Mouse (Mus musculus) liver, embryonic 14.5 days (tissue): ENCODE results near the gene Hdac4. TPM values are rescaled to one million over a fixed set of nuclear protein-coding genes. Genes with fewer than 3 reads are reported as not detected.
A peak's percentile ranks its signal among the peaks of the same experiment; 100 is the strongest.

Experiments used
- ATAC-seq: fragments of 200-750 bp; cut with Nextera tagmentation; 2 replicates; pipeline ENCODE4 v1.8.0; 2017; ENCODE audit warnings: moderate number of reproducible peaks, mild to moderate bottlenecking, moderate library complexity; ENCODE audit not compliant: insufficient read depth
- DNase-seq, 3 experiments: peaks; one replicate each; pipeline ENCODE4 v3.0.0-alpha.2; 2012 to 2013; ENCODE audit warnings: low read depth in 3 of 3, low spot score in 3 of 3
- H3K27ac ChIP-seq: fragments of 300-500 bp; sonication (generic); 2 replicates; pipeline ENCODE4 v1.5.1; 2014; ENCODE audit warnings: moderate library complexity, mild to moderate bottlenecking, control low read depth, inconsistent platforms
- H3K27me3 ChIP-seq: fragments of 300-500 bp; sonication (generic); 2 replicates; pipeline ENCODE4 v1.6.1; 2014; ENCODE audit warnings: mild to moderate bottlenecking, low read length, moderate library complexity; ENCODE audit not compliant: control insufficient read depth, insufficient read depth
- H3K36me3 ChIP-seq: fragments of 300-500 bp; sonication (generic); replicated peaks from 2 replicates; pipeline ENCODE4 v1.6.1; 2014; ENCODE audit warnings: low read depth; ENCODE audit not compliant: control insufficient read depth, insufficient read depth
- H3K4me1 ChIP-seq, 2 experiments: fragments of 200-500 bp in 1 of 2; fragments of 300-500 bp in 1 of 2; sonication (generic) in 1 of 2; replicated peaks; 2 replicates each; pipeline ENCODE4 v1.6.1; 2012 to 2014; ENCODE audit warnings: antibody characterized with exemption in 1 of 2, inconsistent platforms in 1 of 2, low read length in 1 of 2; ENCODE audit not compliant: control insufficient read depth in 2 of 2, insufficient read depth in 2 of 2
- H3K4me2 ChIP-seq: fragments of 300-500 bp; sonication (generic); 2 replicates; pipeline ENCODE4 v1.6.1; 2014; ENCODE audit warnings: low read depth, mild to moderate bottlenecking, control low read depth, moderate library complexity
- H3K4me3 ChIP-seq, 2 experiments: fragments of 200-500 bp in 1 of 2; fragments of 300-500 bp in 1 of 2; sonication (generic) in 1 of 2; 2 replicates each; pipeline ENCODE4 v1.5.1; 2012 to 2014; ENCODE audit warnings: low read depth in 2 of 2, low read length in 2 of 2, mild to moderate bottlenecking in 2 of 2, control low read depth in 1 of 2, inconsistent platforms in 1 of 2, moderate library complexity in 1 of 2; ENCODE audit not compliant: insufficient read depth in 1 of 2
- H3K9ac ChIP-seq: fragments of 300-500 bp; sonication (generic); replicated peaks from 2 replicates; pipeline ENCODE4 v1.6.1; 2014; ENCODE audit warnings: mild to moderate bottlenecking, control low read depth, moderate library complexity
- H3K9me3 ChIP-seq: fragments of 300-500 bp; sonication (generic); 2 replicates; pipeline ENCODE4 v1.6.1; 2016; ENCODE audit warnings: low read length, mixed read lengths; ENCODE audit not compliant: control insufficient read depth
- CTCF ChIP-seq: IDR thresholded peaks from 2 replicates; pipeline ENCODE4 v1.5.1; 2016; ENCODE audit warnings: antibody characterized with exemption, low read depth, control low read depth
- EP300 ChIP-seq: IDR thresholded peaks from 2 replicates; pipeline ENCODE4 v1.6.1; 2016; ENCODE audit warnings: antibody characterized with exemption, low read depth
- WGBS: fragments of 180-500 bp; shearing (Covaris S2); extraction: QIAGEN DNeasy Blood & Tissue Kit; methylation state at CpG from one replicate; pipeline ENCODE4 v1.1.7; 2014; ENCODE audit not compliant: insufficient replicate concordance; 5-methylcytosine and 5-hydroxymethylcytosine counted together
- polyA plus RNA-seq, 2 experiments: library from polyadenylated mRNA; depleted of rRNA in 1 of 2; stranded (reverse) in 1 of 2; unstranded in 1 of 2; fragments of >200 nt; fragmentation: Nextera tagmentation in 1 of 2; extraction: Ambion mirVana in 1 of 2; gene quantifications; 2 replicates each; pipeline versions ENCODE4 v1.2.1 to v1.2.3; 2012 to 2014

Hdac4 gene
- polyA plus RNA-seq, 2 experiments, result 1.5 to 3.1 TPM

GRCm38 (mm10) chr1:92051489-92052062, 143.9 kb downstream of the Hdac4 start:
- no peak overlapping the region for H3K4me2 ChIP-seq
- no peaks in the 10 kb centered on the region for H3K36me3 ChIP-seq
- no peak overlapping the region for H3K9ac ChIP-seq
- DNase-seq (no peak), ATAC-seq (no peak)
- H3K4me1 ChIP-seq, result peaks cover 0 to 12% of the 10 kb centered on the region in 2 experiments; a peak in 2 of 4 replicates
- no peak overlapping the region for H3K4me3 ChIP-seq
- H3K9me3 ChIP-seq, result no peaks in the 10 kb centered on the region
- no peak overlapping the region for H3K27ac ChIP-seq
- TF ChIP-seq CTCF (0 out of 2 replicates have a peak, but pooled peaks have one; percentile 19), EP300 (no peak)
- H3K27me3 ChIP-seq, result no peaks in the 10 kb centered on the region
- WGBS, result 71% methylated on average over 4 of the region's 4 CpGs

- no peak overlapping the region for H3K27ac ChIP-seq
- no peak overlapping the region for H3K9ac ChIP-seq
- no peaks in the 10 kb centered on the region for H3K27me3 ChIP-seq
- no peak for TF ChIP-seq EP300
- no peak for DNase-seq
- H3K9me3 ChIP-seq, result no peaks in the 10 kb centered on the region
- H3K36me3 ChIP-seq, result no peaks in the 10 kb centered on the region
- no peak for ATAC-seq
- peaks cover 0 to 12% of the 10 kb centered on the region in 2 experiments; a peak in 2 of 4 replicates for H3K4me1 ChIP-seq
- H3K4me2 ChIP-seq, result no peak overlapping the region
- H3K4me3 ChIP-seq, result no peak overlapping the region
Observed at GRCm38 (mm10) chr1:92050992-92051391, 144.5 kb downstream of the Hdac4 start.

- H3K36me3 ChIP-seq, result no peaks in the 10 kb centered on the region
- H3K4me1 ChIP-seq, result peaks cover 0 to 12% of the 10 kb centered on the region in 2 experiments; a peak in 2 of 4 replicates
- no peak overlapping the region for H3K4me3 ChIP-seq
- no peak for ATAC-seq
- H3K9me3 ChIP-seq, result no peaks in the 10 kb centered on the region
- no peak overlapping the region for H3K27ac ChIP-seq
- no peak overlapping the region for H3K4me2 ChIP-seq
- H3K27me3 ChIP-seq, result no peaks in the 10 kb centered on the region
- no peak overlapping the region for H3K9ac ChIP-seq
- DNase-seq, result no peak
- 50% methylated on average over 3 of the region's 3 CpGs for WGBS
- no peak for TF ChIP-seq EP300
- no peak for TF ChIP-seq CTCF
Observed at GRCm38 (mm10) chr1:92050566-92050965, 144.9 kb downstream of the Hdac4 start.

GRCm38 (mm10) chr1:92048415-92049354, 146.8 kb downstream of the Hdac4 start:
- ATAC-seq (no peak), DNase-seq (no peak)
- Histone ChIP-seq H3K4me1 (peaks cover 0 to 12% of the 10 kb centered on the region in 2 experiments; a peak in 2 of 4 replicates), H3K9ac (no peak overlapping the region), H3K36me3 (no peaks in the 10 kb centered on the region), H3K4me2 (no peak overlapping the region), H3K27ac (no peak overlapping the region), H3K4me3 (no peak overlapping the region), H3K9me3 (no peaks in the 10 kb centered on the region), H3K27me3 (no peaks in the 10 kb centered on the region)
- 52% methylated on average over 4 of the region's 4 CpGs for WGBS
- TF ChIP-seq EP300 (no peak), CTCF (no peak)

GRCm38 (mm10) chr1:92045671-92046070, 149.8 kb downstream of the Hdac4 start:
- Histone ChIP-seq H3K4me2 (no peak overlapping the region), H3K4me3 (no peak overlapping the region), H3K9me3 (no peaks in the 10 kb centered on the region), H3K4me1 (0 out of 4 replicates have a peak, but pooled peaks cover 0 to 4% of the 10 kb centered on the region in 2 experiments), H3K27me3 (no peaks in the 10 kb centered on the region), H3K9ac (no peak overlapping the region), H3K36me3 (no peaks in the 10 kb centered on the region), H3K27ac (no peak overlapping the region)
- DNase-seq (no peak), ATAC-seq (no peak)
- no peak for TF ChIP-seq CTCF
- no peak for TF ChIP-seq EP300
- 56% methylated on average over 1 of the region's 1 CpGs for WGBS
